ENCODE assay signal across 23 mouse cellular contexts in genomic region chr8:100515152-100515551, GRCm38 (mm10).
DNase-seq lines count a peak whose midpoint lies in the region; ATAC-seq and TF ChIP-seq lines count a peak whose summit lies in the region.
"Had no signal": no experiment of that assay in that cellular context is flagged by ENCODE, and none has a peak within 500 bp of the region (broad histone marks: within the 10 kb centered on the region; RNA-seq: fewer than 3 reads in every experiment).

No protein-coding gene starts in this region.

- no peak overlapping the region for H3K9ac ChIP-seq in forebrain, embryonic 11.5 days (ENCODE audit: low read length)
- no peak overlapping the region for H3K9ac ChIP-seq in forebrain, postnatal 0 days
- H3K9ac ChIP-seq in midbrain, embryonic 12.5 days (replicated peaks) = no peak overlapping the region
- no peak overlapping the region for H3K9ac ChIP-seq in midbrain, embryonic 16.5 days (ENCODE audit: low read depth, low read length)
- H3K9ac ChIP-seq in forebrain, embryonic 13.5 days = no peak overlapping the region
- H3K9ac ChIP-seq in neural tube, embryonic 13.5 days = no peak overlapping the region
- H3K9ac ChIP-seq: embryonic facial prominence, embryonic 13.5 days; heart, embryonic 12.5 days; limb, embryonic 12.5 days; liver, postnatal 0 days had no signal

- WGBS in forebrain, embryonic 11.5 days = 68% methylated on average over 3 of the region's 3 CpGs
- WGBS in forebrain, postnatal 0 days = 30% methylated on average over 3 of the region's 3 CpGs
- 74% methylated on average over 3 of the region's 3 CpGs for WGBS in midbrain, embryonic 12.5 days
- 44% methylated on average over 3 of the region's 3 CpGs for WGBS in midbrain, embryonic 16.5 days
- 51% methylated on average over 3 of the region's 3 CpGs for WGBS in forebrain, embryonic 13.5 days
- 33% methylated on average over 3 of the region's 3 CpGs for WGBS in neural tube, embryonic 13.5 days

- no peak overlapping the region for H3K4me3 ChIP-seq in forebrain, embryonic 11.5 days (ENCODE audit: low read depth, low read length)
- H3K4me3 ChIP-seq in forebrain, postnatal 0 days (ENCODE audit: low read depth, low read length) = no peak overlapping the region
- H3K4me3 ChIP-seq in midbrain, embryonic 12.5 days = no peak overlapping the region
- H3K4me3 ChIP-seq in midbrain, embryonic 16.5 days (ENCODE audit: low read depth, low read length) = no peak overlapping the region
- H3K4me3 ChIP-seq in forebrain, embryonic 13.5 days = no peak overlapping the region
- H3K4me3 ChIP-seq in neural tube, embryonic 13.5 days = no peak overlapping the region
- H3K4me3 ChIP-seq: embryonic facial prominence, embryonic 13.5 days; erythroblast, embryonic 14.5 days; heart, embryonic 12.5 days; layer of hippocampus, adult 2 months; limb, embryonic 12.5 days; myocyte had no signal

- H3K9me3 ChIP-seq in forebrain, embryonic 11.5 days (ENCODE audit: control insufficient read depth, low read length) = no peaks in the 10 kb centered on the region
- H3K9me3 ChIP-seq in forebrain, postnatal 0 days (ENCODE audit: low read length) = no peaks in the 10 kb centered on the region
- no peaks in the 10 kb centered on the region for H3K9me3 ChIP-seq in midbrain, embryonic 12.5 days
- H3K9me3 ChIP-seq in midbrain, embryonic 16.5 days (replicated peaks; ENCODE audit: control insufficient read depth, low read length, poor library complexity, severe bottlenecking) = no peaks in the 10 kb centered on the region
- no peaks in the 10 kb centered on the region for H3K9me3 ChIP-seq in forebrain, embryonic 13.5 days (replicated peaks)
- no peaks in the 10 kb centered on the region for H3K9me3 ChIP-seq in neural tube, embryonic 13.5 days
- H3K9me3 ChIP-seq: embryonic facial prominence, embryonic 13.5 days; limb, embryonic 12.5 days had no signal

- 0 out of 2 replicates have a peak, but pooled peaks have one; percentile 31 for ATAC-seq in forebrain, embryonic 11.5 days (replicated peaks; ENCODE audit: low FRiP score)
- no peak for ATAC-seq in forebrain, postnatal 0 days
- ATAC-seq in midbrain, embryonic 12.5 days (ENCODE audit: low FRiP score, low read depth) = no peak; the same call in 1 of the 2 replicates
- no peak for ATAC-seq in midbrain, embryonic 16.5 days
- ATAC-seq in forebrain, embryonic 13.5 days = no peak
- peak; percentile 23; the same call in 1 of the 2 replicates for ATAC-seq in neural tube, embryonic 13.5 days (ENCODE audit: low read depth)
- ATAC-seq: intestine, postnatal 0 days; liver, postnatal 0 days had no signal

- TF ChIP-seq CTCF in forebrain, postnatal 0 days (IDR thresholded peaks at IDR 0.05; ENCODE audit: low read depth) = no peak

- H3K27me3 ChIP-seq in forebrain, embryonic 11.5 days (ENCODE audit: control insufficient read depth, insufficient read depth, low read length) = no peaks in the 10 kb centered on the region
- H3K27me3 ChIP-seq in forebrain, postnatal 0 days (ENCODE audit: insufficient read depth, low read length) = no peaks in the 10 kb centered on the region
- H3K27me3 ChIP-seq in midbrain, embryonic 12.5 days = no peaks in the 10 kb centered on the region
- no peaks in the 10 kb centered on the region for H3K27me3 ChIP-seq in midbrain, embryonic 16.5 days (ENCODE audit: control insufficient read depth, insufficient read depth, low read depth, low read length)
- no peaks in the 10 kb centered on the region for H3K27me3 ChIP-seq in forebrain, embryonic 13.5 days
- no peaks in the 10 kb centered on the region for H3K27me3 ChIP-seq in neural tube, embryonic 13.5 days
- H3K27me3 ChIP-seq: embryonic facial prominence, embryonic 13.5 days; heart, embryonic 12.5 days; limb, embryonic 12.5 days had no signal

- H3K36me3 ChIP-seq in forebrain, embryonic 11.5 days (ENCODE audit: control insufficient read depth, insufficient read depth, low read length) = no peaks in the 10 kb centered on the region
- H3K36me3 ChIP-seq in forebrain, postnatal 0 days (ENCODE audit: insufficient read depth) = no peaks in the 10 kb centered on the region
- no peaks in the 10 kb centered on the region for H3K36me3 ChIP-seq in midbrain, embryonic 12.5 days
- no peaks in the 10 kb centered on the region for H3K36me3 ChIP-seq in midbrain, embryonic 16.5 days (ENCODE audit: control insufficient read depth, insufficient read depth, low read length)
- no peaks in the 10 kb centered on the region for H3K36me3 ChIP-seq in forebrain, embryonic 13.5 days (ENCODE audit: poor library complexity, severe bottlenecking)
- no peaks in the 10 kb centered on the region for H3K36me3 ChIP-seq in neural tube, embryonic 13.5 days
- H3K36me3 ChIP-seq: embryonic facial prominence, embryonic 13.5 days; heart, embryonic 12.5 days; limb, embryonic 12.5 days had no signal

- H3K4me2 ChIP-seq in forebrain, embryonic 11.5 days (ENCODE audit: low read depth, low read length, severe bottlenecking) = no peak overlapping the region
- no peak overlapping the region for H3K4me2 ChIP-seq in forebrain, postnatal 0 days (ENCODE audit: low read depth)
- H3K4me2 ChIP-seq in midbrain, embryonic 12.5 days (replicated peaks) = no peak overlapping the region
- no peak overlapping the region for H3K4me2 ChIP-seq in midbrain, embryonic 16.5 days (ENCODE audit: low read length)
- H3K4me2 ChIP-seq in forebrain, embryonic 13.5 days = no peak overlapping the region
- no peak overlapping the region for H3K4me2 ChIP-seq in neural tube, embryonic 13.5 days
- H3K4me2 ChIP-seq: embryonic facial prominence, embryonic 13.5 days; heart, embryonic 12.5 days; limb, embryonic 12.5 days; liver, embryonic 11.5 days; midbrain, embryonic 11.5 days had no signal

- H3K27ac ChIP-seq in forebrain, embryonic 11.5 days (ENCODE audit: low read depth, low read length) = no peak overlapping the region
- H3K27ac ChIP-seq in forebrain, postnatal 0 days (ENCODE audit: low read depth, low read length) = no peak overlapping the region
- H3K27ac ChIP-seq in midbrain, embryonic 12.5 days (replicated peaks) = 0 out of 2 replicates have a peak overlapping the region, but pooled peaks have one; percentile 25
- no peak overlapping the region for H3K27ac ChIP-seq in midbrain, embryonic 16.5 days (ENCODE audit: low read length)
- H3K27ac ChIP-seq in forebrain, embryonic 13.5 days = 0 out of 2 replicates have a peak overlapping the region, but pooled peaks have one; percentile 20
- peak overlapping the region; percentile 33; the same call in 1 of the 2 replicates for H3K27ac ChIP-seq in neural tube, embryonic 13.5 days (replicated peaks)
- H3K27ac ChIP-seq: embryonic facial prominence, embryonic 13.5 days; layer of hippocampus, adult 2 months; limb, embryonic 12.5 days had no signal

- DNase-seq in forebrain, embryonic 11.5 days (ENCODE audit: low spot score) = no peak
- no peak for DNase-seq in forebrain, postnatal 0 days
- no peak for DNase-seq in heart, adult 8-10 months (ENCODE audit: low spot score)
- DNase-seq: adrenal gland, postnatal 36 days; cerebellum, adult 11 months; cerebellum, postnatal 36 days; heart, postnatal 10 days; kidney, postnatal 25 days; liver, postnatal 0 days; lung, postnatal 10 days had no signal

- H3K4me1 ChIP-seq in forebrain, embryonic 11.5 days (replicated peaks; ENCODE audit: control insufficient read depth, insufficient read depth, low read length) = no peaks in the 10 kb centered on the region
- no peaks in the 10 kb centered on the region for H3K4me1 ChIP-seq in forebrain, postnatal 0 days (ENCODE audit: insufficient read depth)
- peaks cover 4% of the 10 kb centered on the region; the same call in 1 of the 2 replicates for H3K4me1 ChIP-seq in midbrain, embryonic 12.5 days
- no peaks in the 10 kb centered on the region for H3K4me1 ChIP-seq in midbrain, embryonic 16.5 days (ENCODE audit: control insufficient read depth, insufficient read depth, low read length)
- H3K4me1 ChIP-seq in forebrain, embryonic 13.5 days = peaks cover 11% of the 10 kb centered on the region
- H3K4me1 ChIP-seq in neural tube, embryonic 13.5 days (replicated peaks) = peaks cover 12% of the 10 kb centered on the region
- H3K4me1 ChIP-seq: embryonic facial prominence, embryonic 13.5 days; heart, embryonic 12.5 days; limb, embryonic 12.5 days had no signal

Comparison
In these comparisons a context has a peak if more than half of its experiments do, and no peak if none do; other contexts are left out.
1. ATAC-seq: peak in forebrain, embryonic 11.5 days (single experiment) and neural tube, embryonic 13.5 days (single experiment); none in forebrain, postnatal 0 days (single experiment), midbrain, embryonic 12.5 days (single experiment), midbrain, embryonic 16.5 days (single experiment) and forebrain, embryonic 13.5 days (single experiment).
2. H3K27ac ChIP-seq: peak in midbrain, embryonic 12.5 days (single experiment), forebrain, embryonic 13.5 days (single experiment) and neural tube, embryonic 13.5 days (single experiment); none in forebrain, embryonic 11.5 days (single experiment), forebrain, postnatal 0 days (single experiment) and midbrain, embryonic 16.5 days (single experiment).